ENCODE assay signal across 8 mouse cellular contexts in genomic region chr7:135715166-135715565, GRCm38 (mm10). TPM values are rescaled to one million over a fixed set of nuclear protein-coding genes. Genes with fewer than 3 reads are reported as not detected.
DNase-seq lines count a peak whose midpoint lies in the region; ATAC-seq and TF ChIP-seq lines count a peak whose summit lies in the region.

No protein-coding gene starts in this region.

- no peaks in the 10 kb centered on the region for H3K27me3 ChIP-seq in forebrain, embryonic 14.5 days (replicated peaks; ENCODE audit: control insufficient read depth, insufficient read depth, low read length)
- no peaks in the 10 kb centered on the region for H3K27me3 ChIP-seq in liver, postnatal 0 days (ENCODE audit: insufficient read depth, low read length)

- no peak for ATAC-seq in forebrain, embryonic 14.5 days
- no peak for ATAC-seq in liver, postnatal 0 days

- no peak overlapping the region for H3K27ac ChIP-seq in forebrain, embryonic 14.5 days (ENCODE audit: low read depth, low read length)
- peak overlapping the region; percentile 94 for H3K27ac ChIP-seq in liver, postnatal 0 days (ENCODE audit: low read depth)

- peak overlapping the region; percentile 78 for H3K4me2 ChIP-seq in forebrain, embryonic 14.5 days (ENCODE audit: low read length)
- H3K4me2 ChIP-seq in liver, postnatal 0 days (ENCODE audit: low read depth, low read length), result peak overlapping the region; percentile 85

- peak; percentile 30 for DNase-seq in embryo, embryonic 10 days (ENCODE audit: low spot score)
- DNase-seq in embryo, embryonic 9.5 days (ENCODE audit: extremely low spot score), result no peak
- DNase-seq in B cell, adult 2 months, result peak; percentile 10 to 12
- peak; percentile 21 for DNase-seq in forebrain, embryonic 14.5 days (ENCODE audit: low spot score)
- DNase-seq in liver, postnatal 0 days, result no peak
- DNase-seq in cerebellum, postnatal 36 days, result no peak
- no peak for DNase-seq in frontal cortex, postnatal 10 days (ENCODE audit: low spot score in 2 of 2)
- no peak for DNase-seq in layer of hippocampus, adult 9-10 months (ENCODE audit: low spot score)

- TF ChIP-seq CTCF in liver, postnatal 0 days (IDR thresholded peaks at IDR 0.05; ENCODE audit: low read depth), result no peak

- no peak for TF ChIP-seq EP300 in liver, postnatal 0 days (IDR thresholded peaks at IDR 0.05; ENCODE audit: low read depth)

- H3K4me3 ChIP-seq in forebrain, embryonic 14.5 days (ENCODE audit: low read depth, low read length), result peak overlapping the region; percentile 82
- peak overlapping the region; percentile 99 for H3K4me3 ChIP-seq in liver, postnatal 0 days (ENCODE audit: low read depth, low read length)

- H3K4me1 ChIP-seq in forebrain, embryonic 14.5 days (ENCODE audit: control insufficient read depth, insufficient read depth, low read length), result peaks cover 14% of the 10 kb centered on the region; the same call in 1 of the 2 replicates
- H3K4me1 ChIP-seq in liver, postnatal 0 days (ENCODE audit: insufficient read depth), result peaks cover 24% of the 10 kb centered on the region

- 2% methylated on average over 7 of the region's 7 CpGs for WGBS in forebrain, embryonic 14.5 days
- WGBS in liver, postnatal 0 days (ENCODE audit: insufficient replicate concordance), result 2% methylated on average over 7 of the region's 7 CpGs

- H3K9ac ChIP-seq in forebrain, embryonic 14.5 days (ENCODE audit: low read length), result peak overlapping the region; percentile 85
- peak overlapping the region; percentile 100 for H3K9ac ChIP-seq in liver, postnatal 0 days (replicated peaks)

- H3K36me3 ChIP-seq in forebrain, embryonic 14.5 days (ENCODE audit: control insufficient read depth, insufficient read depth, low read length), result no peaks in the 10 kb centered on the region
- H3K36me3 ChIP-seq in liver, postnatal 0 days (replicated peaks; ENCODE audit: insufficient read depth, low read length), result peaks cover 25% of the 10 kb centered on the region

- H3K9me3 ChIP-seq in forebrain, embryonic 14.5 days (replicated peaks; ENCODE audit: control insufficient read depth, low read length), result no peaks in the 10 kb centered on the region
- H3K9me3 ChIP-seq in liver, postnatal 0 days (ENCODE audit: low read length), result no peaks in the 10 kb centered on the region

RNA-seq across cellular contexts. Expression of gene Mki67, which starts 1.0 kb away (rescaled TPM):
- 22.9 and 28.8 TPM in 2 replicates for polyA plus RNA-seq in forebrain, embryonic 14.5 days (2014; fragmentation: Nextera tagmentation; extraction: Ambion mirVana)
- polyA plus RNA-seq in liver, postnatal 0 days (2015; fragmentation: Nextera tagmentation; extraction: Ambion mirVana), result 35.4 and 38.8 TPM in 2 replicates

Comparison
In these comparisons a context has a peak if more than half of its experiments do, and no peak if none do; other contexts are left out.
1. DNase-seq: peak in embryo, embryonic 10 days (single experiment), B cell, adult 2 months (2 of 2) and forebrain, embryonic 14.5 days (single experiment); none in embryo, embryonic 9.5 days (single experiment), liver, postnatal 0 days (single experiment), cerebellum, postnatal 36 days (0 of 2), frontal cortex, postnatal 10 days (0 of 2) and layer of hippocampus, adult 9-10 months (single experiment).